Mouse (Mus musculus): ENCODE data around the gene Gm17482.

DNA sequence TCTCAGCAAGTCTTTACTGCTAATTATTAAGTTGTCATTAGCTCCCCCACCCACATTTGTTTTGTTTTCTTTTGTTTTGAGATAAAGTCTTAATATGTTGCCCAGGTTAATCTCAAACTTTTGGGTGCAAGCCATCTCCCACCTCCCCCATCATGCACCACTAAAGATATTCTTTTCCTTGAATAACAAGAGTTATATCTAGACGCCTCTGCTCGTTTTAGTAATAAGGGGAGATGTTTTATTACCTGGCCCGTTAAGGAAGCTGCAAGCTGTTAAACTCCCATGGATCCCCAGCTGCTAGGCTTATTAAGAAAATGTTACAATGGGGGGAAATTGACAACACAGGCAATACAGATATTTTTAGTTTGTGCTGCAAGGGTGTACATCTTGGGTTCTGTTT, 3.4 kb downstream of the Gm17482 start:
- TF ChIP-seq CTCF (IDR thresholded peaks at IDR 0.05; ENCODE audit: control insufficient read depth, insufficient read depth, insufficient replicate concordance, low read depth, low read length) (no peak), POLR2A (IDR thresholded peaks at IDR 0.05; ENCODE audit: control insufficient read depth, low read depth, low read length) (no peak)

Measured in testis, adult 2 months (tissue).